Mouse (Mus musculus): ENCODE results near the gene Camkv. TPM values are rescaled to one million over a fixed set of nuclear protein-coding genes. Genes with fewer than 3 reads are reported as not detected.
A peak's percentile ranks its signal among the peaks of the same experiment; 100 is the strongest.

The Camkv gene
- total RNA-seq, 2 experiments from 2014 or later: 0.28 TPM; not detected in 1

DNA sequence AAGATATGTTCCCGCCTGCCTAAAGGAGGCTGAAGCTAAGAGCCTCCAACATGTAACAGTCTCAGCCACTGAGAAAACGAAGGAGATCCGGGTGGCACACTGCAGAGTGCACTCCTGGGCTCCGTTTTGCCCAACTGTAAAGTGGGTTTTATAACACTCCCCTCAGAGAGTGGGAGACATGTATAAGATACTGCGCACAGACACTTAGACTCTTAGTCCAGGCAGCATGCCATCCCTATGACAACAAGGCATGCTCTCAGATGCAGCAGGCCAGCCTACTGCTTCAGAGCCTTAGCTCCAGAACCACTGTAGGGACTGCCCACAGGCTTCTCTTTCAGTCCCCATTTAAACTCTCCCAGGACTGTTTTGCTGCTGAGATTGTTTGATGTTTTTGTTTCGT lies 16.6 kb upstream of the Camkv start:
- intact Hi-C loops (cut with DNase I): no loop called here
- no peak for DNase-seq

GRCm38 (mm10) chr9:107919441-107919840 lies 16.0 kb upstream of the Camkv start:
- intact Hi-C loops (cut with DNase I): no loop called here

DNA sequence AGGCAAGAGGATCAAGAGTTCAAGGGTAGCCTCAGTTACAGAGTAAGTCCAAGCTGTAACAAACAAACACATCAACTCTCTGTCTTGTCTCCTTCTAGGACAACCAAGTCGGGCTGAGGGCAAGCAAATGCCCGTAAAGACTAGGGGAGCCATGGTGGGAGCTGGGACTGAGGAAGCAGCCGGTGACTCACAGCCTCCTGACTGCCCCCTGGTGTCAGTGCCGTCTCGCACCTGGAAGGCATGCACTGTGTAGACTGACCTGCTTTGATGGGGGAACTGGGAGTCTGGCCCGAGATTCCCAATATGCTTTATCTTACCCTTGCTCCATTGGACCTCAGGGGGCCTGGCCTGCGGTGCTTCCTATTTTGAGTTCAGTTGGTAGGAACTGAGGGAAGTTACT lies 12.5 kb upstream of the Camkv start:
- intact Hi-C loops (cut with DNase I): no loop called here
- DNase-seq: no peak

More at GRCm38 (mm10) chr9:107919441-107919840, 16.0 kb upstream of the Camkv start:
- DNase-seq: no peak

DNA sequence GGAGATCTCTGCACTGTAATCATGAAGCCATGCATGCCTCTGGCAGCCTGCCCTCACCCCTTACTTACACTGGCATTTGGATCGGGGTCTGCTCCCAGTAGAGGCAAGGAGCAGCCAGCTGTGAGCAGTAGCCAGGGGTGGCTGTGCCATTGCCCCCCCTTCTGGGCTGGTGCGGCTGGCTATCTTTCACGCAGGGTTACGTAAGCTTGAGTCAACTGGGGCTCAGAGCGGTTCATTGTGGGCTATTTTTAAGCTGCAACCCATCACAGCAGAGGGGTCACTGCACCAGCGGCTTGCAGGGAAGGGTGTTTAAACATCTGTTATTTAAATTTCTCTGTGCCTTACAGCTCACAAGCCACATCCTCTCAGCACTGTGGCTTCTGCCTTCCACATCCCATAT lies 11.5 kb upstream of the Camkv start:
- intact Hi-C loops (cut with DNase I): no loop called here

GRCm38 (mm10) chr9:107925251-107925650 lies 10.2 kb upstream of the Camkv start:
- intact Hi-C loops (cut with DNase I): no loop called here
- no peak for DNase-seq

More for the DNA sequence above, 11.5 kb upstream of the Camkv start:
- peak in 1 of 2 experiments; percentile 40 for DNase-seq

- intact Hi-C loops (cut with DNase I): no loop called here
- DNase-seq: no peak
These were observed 8.5 kb upstream of the Camkv start for GRCm38 (mm10) chr9:107926920-107927420.

- intact Hi-C loops (cut with DNase I): no loop called here
- DNase-seq: no peak
These were observed 7.7 kb upstream of the Camkv start for GRCm38 (mm10) chr9:107927749-107928148.

- intact Hi-C loops (cut with DNase I): no loop called here
- no peak for DNase-seq
These were observed 7.3 kb upstream of the Camkv start, which contains the start of gene Actl11 for GRCm38 (mm10) chr9:107928169-107928568. Gene Actl11 (plus strand): TSS chr9:107928469.

GRCm38 (mm10) chr9:107932221-107932620 lies 3.3 kb upstream of the Camkv start:
- DNase-seq: no peak
- intact Hi-C loops (cut with DNase I): no loop called here

DNA sequence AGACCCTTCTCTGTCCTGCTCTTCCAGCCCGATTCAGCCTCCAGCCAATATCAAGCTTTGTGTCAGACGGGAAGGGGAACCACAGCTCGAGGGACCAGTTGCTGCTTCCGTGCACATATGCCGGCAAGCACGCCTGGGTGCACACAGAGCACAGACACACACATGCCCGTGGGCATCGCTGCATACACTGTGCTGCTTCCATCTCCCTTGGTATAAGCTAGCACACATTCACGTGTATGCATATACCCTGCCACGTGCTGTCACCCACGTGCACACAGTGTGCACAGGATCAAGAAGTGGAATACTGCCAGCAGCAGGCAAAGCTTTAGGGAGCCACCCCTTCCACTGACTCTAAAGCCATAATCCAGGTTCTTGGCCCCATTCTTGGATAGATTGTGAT lies 1.3 kb upstream of the Camkv start:
- intact Hi-C loops (cut with DNase I): no loop called here
- no peak for DNase-seq

DNA sequence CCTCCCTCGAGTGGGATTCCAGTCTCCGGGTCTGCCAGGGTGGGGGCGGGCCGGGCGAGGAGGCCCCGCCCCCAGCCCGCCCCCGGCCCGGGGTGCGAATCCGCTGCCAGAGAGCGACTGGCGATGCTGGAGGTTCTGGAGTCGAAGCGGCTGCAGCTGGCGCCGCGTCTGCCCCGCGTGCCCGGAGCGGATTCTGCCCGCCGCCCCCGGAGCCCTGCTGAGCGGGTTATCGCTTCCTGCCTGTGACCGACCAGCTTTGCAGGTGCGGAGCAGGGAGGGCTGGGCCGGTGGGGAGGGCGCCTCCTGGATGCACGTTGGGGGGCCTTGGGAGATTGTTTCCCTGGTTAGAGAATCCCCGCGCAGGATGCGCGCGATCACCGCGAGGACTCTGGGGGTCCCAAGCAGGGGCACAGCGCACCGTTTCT lies 328 bp downstream of the Camkv start:
- intact Hi-C loops (cut with DNase I): no loop called here
- no peak for DNase-seq

DNA sequence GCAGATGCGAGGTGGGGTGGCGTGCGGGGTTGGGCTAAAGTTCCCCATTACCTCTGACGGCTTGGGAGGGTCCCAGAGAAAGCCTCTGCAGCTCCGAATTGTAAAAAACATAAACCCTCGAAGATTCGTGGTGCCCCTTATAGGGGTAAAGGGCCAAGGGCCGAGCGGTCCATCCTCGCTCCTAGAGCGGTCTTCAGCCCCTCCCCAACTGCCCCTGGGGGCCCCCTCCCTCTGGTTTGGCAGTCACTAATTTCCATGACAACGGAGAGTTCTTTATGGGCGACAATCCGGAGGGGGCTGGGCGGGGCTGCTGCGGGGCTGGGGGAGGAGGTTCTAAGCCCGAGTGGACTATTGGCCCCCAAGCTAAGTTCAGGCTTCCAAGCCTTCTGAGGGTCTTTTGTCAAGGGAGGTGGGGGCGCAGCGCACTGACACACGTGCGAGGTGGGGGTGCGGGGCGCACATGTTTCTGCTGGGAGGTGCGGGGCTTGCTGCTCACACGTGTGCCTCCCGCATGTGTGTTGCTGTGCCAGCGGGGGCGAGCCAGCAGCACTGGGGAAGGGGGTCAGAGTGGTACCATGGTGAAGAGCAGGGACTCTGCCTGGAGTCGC lies 845 bp downstream of the Camkv start:
- intact Hi-C loops (cut with DNase I): no loop called here
- no peak for DNase-seq

DNA sequence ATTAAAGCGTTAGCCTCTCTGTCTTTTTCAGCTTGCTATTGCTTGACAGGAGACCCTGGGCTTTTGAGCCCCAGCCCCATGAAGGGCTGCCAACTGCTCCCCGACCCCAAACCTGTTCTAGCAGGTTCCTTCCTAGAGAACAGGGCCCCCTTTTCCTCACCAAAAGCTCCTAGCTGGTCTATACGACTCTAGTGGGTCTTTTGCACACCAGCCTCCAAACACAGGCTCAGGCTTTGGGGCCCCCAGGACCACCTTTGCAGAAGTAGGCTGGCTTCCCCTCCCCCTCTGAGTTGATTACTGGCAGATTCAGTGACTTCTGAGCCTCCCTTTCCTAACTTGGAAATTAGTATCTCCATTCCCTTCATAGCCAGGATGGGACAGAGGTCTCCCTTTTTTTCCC lies 1.4 kb downstream of the Camkv start:
- no peak for DNase-seq
- intact Hi-C loops (cut with DNase I): no loop called here

DNA sequence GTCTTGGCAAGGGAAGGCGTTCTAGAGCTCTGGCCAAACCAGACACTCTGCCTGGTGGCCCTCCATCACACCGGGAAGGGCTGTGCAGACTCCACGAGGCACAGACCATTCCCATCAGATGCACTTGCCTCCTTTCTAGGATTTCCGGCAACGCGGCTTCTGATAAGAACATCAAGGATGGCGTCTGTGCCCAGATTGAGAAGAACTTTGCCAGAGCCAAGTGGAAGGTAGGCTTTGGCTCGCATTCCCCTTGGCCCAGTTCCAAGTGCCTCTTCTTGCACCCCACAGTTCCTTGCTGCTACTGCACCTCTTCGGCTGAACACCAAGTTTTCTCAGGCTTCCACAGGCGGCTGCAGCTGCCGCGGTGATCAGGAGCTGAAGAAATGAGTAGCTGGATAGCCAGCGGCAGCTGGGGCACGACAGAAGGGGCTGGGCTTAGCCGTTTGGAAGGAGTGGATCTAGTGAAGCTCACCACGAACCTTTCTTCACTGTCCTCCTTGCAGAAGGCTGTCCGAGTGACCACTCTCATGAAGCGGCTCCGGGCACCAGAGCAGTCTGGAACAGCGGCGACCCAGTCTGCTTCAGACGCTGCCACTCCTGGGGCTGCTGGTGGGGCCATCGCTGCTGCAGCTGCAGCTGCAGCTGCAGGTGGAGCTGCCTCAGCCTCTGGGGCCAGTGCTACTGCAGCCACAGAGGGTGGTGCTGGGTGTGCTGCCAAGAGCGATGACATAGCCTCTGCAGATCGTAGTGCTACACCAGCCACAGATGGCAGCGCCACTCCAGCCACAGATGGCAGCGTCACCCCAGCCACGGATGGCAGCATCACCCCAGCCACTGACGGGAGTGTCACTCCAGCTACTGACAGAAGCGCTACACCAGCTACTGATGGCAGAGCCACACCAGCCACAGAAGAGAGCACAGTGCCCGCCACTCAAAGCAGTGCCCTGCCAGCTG lies 12.0 kb downstream of the Camkv start:
- no peak for DNase-seq
- intact Hi-C loops (cut with DNase I): no loop called here

GRCm38 (mm10) chr9:107949184-107949921 lies 13.9 kb downstream of the Camkv start:
- no peak for DNase-seq
- intact Hi-C loops (cut with DNase I): no loop called here

- intact Hi-C loops (cut with DNase I): no loop called here
- no peak for DNase-seq
These were observed 14.4 kb downstream of the Camkv start, which contains the start of gene Traip for GRCm38 (mm10) chr9:107949922-107950235. Gene Traip (plus strand): TSS chr9:107950136.

DNA sequence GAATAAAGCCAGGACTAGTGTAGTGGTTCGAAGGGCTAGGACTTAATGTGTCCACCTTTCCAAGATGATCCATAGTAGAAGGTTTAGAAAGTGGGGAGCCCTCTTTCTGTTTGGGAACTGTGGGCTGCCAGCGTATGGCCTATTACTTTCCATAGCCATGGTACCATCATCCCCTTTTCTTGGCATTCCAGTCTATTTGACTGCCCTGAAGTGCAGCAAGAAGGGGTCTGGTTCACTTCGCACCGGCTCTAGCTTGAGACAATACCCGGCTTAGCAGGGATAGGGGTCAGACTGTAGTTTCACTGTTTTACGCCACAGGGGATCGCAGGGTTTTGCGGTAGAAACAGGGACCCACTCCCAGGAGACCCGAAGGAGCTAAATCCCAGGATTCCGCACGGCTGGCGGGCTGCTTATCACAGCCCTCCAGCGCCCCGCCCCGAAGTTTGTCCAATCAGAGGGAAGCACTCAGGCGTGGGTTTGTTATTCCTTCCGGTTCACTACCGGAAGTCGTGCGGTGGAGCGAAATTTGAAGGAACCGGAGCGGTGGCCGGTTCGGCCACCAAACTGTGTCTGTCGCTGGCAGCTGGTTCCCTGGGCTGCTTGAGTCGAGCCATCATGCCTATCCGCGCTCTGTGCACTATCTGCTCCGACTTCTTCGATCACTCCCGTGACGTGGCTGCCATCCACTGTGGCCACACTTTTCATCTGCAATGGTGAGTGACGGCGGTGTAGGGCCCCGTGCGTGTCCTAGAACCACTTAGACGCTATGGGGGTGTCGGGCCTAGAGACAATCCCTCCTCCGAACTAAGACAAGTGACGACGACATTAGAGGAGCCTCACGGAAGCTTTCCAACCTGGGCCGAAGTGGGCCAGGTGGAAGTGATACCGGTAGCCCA lies 15.2 kb downstream of the Camkv start:
- peak; percentile 84 to 92 for DNase-seq
- intact Hi-C loops (cut with DNase I): no loop called here

DNA sequence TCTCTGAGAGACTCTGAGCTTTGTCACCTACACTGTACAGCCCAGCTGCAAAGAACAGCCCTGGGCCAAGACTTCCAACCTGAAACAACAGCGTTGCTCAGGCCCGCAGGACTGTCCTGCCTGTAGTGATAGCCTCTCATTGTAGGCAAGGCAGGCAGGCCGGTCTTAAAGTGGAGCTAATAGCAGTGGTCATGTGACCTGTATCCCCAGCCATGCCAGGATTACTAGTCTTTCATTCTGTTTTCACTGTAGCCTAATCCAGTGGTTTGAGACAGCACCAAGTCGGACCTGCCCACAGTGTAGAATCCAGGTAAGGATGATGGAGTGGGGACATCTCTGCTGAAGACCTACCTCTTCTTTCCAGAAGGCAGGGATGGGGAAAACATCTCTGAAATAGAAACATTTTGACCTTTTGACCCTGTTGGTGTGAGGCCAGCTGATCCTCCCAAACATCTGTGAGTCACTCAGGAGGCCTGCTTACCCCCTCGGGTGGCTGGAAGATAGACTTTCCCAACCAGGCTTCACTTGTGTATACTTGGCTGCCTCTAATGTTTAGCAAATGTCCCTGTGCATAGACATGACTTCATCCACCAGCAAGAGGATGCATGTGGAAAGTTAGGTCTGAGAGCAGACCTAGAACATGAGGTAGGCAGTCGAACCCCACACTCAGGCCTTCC lies 20.3 kb downstream of the Camkv start:
- intact Hi-C loops (cut with DNase I): no loop called here

DNA sequence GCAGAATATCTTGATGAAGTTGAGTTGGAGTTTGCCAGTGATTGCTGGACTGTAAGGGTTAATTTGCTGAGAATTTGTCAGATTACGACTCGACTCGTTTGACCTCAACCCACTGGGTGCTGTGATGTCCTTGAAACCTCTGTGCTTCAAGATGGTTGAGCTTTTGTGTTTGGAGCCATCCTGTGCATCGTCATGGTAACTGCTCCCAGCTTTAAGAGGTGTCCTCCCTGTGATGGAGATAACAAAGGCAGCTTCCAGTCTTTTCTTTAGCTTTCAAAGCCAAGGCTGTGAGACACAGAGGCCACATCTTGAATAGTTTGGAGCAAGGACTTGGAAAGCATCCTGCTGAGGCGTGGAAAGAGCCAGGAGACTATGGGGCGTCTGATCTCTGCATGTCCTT lies 21.7 kb downstream of the Camkv start:
- DNase-seq: no peak
- intact Hi-C loops (cut with DNase I): no loop called here

More for the DNA sequence above, 20.3 kb downstream of the Camkv start:
- no peak for DNase-seq
